ENCODE assay signal across 9 mouse cellular contexts in genomic region chr6:39542631-39543597, GRCm38 (mm10). TPM values are rescaled to one million over a fixed set of nuclear protein-coding genes. Genes with fewer than 3 reads are reported as not detected.
A peak's percentile ranks its signal among the peaks of the same experiment; 100 is the strongest.
DNase-seq lines count a peak whose midpoint lies in the region; ATAC-seq lines count a peak whose summit lies in the region.
"Had no signal": no experiment of that assay in that cellular context is flagged by ENCODE, and none has a peak within 500 bp of the region (broad histone marks: within the 10 kb centered on the region; RNA-seq: fewer than 3 reads in every experiment).

No protein-coding gene starts in this region.

- peak overlapping the region; percentile 33 for H3K4me2 ChIP-seq in stomach, embryonic 15.5 days

- intact Hi-C loops in left cerebral cortex, postnatal 36 days (cut with DNase I), result no loop called here

- H3K9ac ChIP-seq in stomach, embryonic 15.5 days, result no peak overlapping the region

- DNase-seq in 3134 (ENCODE audit: extremely low read depth, insufficient read length, low spot score), result peak; percentile 54
- DNase-seq in adrenal gland, adult 8-10 months, result peak; percentile 56
- DNase-seq in forelimb bud, embryonic 11.5 days (ENCODE audit: low read depth, low spot score), result peak; percentile 85
- DNase-seq in hindbrain, embryonic 10.5 days (ENCODE audit: low spot score), result peak; percentile 67
- peak; percentile 24 to 35 for DNase-seq in left cerebral cortex, postnatal 36 days (ENCODE audit: low spot score in 2 of 2)
- peak; percentile 85 for DNase-seq in mesoderm, embryonic 11.5 days (ENCODE audit: low read depth, low spot score)
- DNase-seq in spleen, postnatal 14 days (ENCODE audit: low spot score in 2 of 2), result no peak

- H3K36me3 ChIP-seq in hindbrain, embryonic 10.5 days, result peaks cover 8% of the 10 kb centered on the region; the same call in 1 of the 2 replicates
- no peaks in the 10 kb centered on the region for H3K36me3 ChIP-seq in stomach, embryonic 15.5 days

- H3K4me1 ChIP-seq in hindbrain, embryonic 10.5 days (replicated peaks), result peaks cover 88% of the 10 kb centered on the region
- peaks cover 38% of the 10 kb centered on the region for H3K4me1 ChIP-seq in stomach, embryonic 15.5 days

- ATAC-seq in stomach, embryonic 15.5 days (ENCODE audit: insufficient read depth, low FRiP score, low read depth), result peak; percentile 88

- peak overlapping the region; percentile 30 for H3K4me3 ChIP-seq in hindbrain, embryonic 10.5 days
- no peak overlapping the region for H3K4me3 ChIP-seq in stomach, embryonic 15.5 days (replicated peaks)

- no peaks in the 10 kb centered on the region for H3K9me3 ChIP-seq in hindbrain, embryonic 10.5 days
- no peaks in the 10 kb centered on the region for H3K9me3 ChIP-seq in stomach, embryonic 15.5 days

- 14% methylated on average over 15 of the region's 15 CpGs for WGBS in hindbrain, embryonic 10.5 days
- 16% methylated on average over 15 of the region's 15 CpGs for WGBS in stomach, embryonic 15.5 days

- no peaks in the 10 kb centered on the region for H3K27me3 ChIP-seq in hindbrain, embryonic 10.5 days (ENCODE audit: insufficient read depth, poor library complexity, severe bottlenecking)
- H3K27me3 ChIP-seq in stomach, embryonic 15.5 days (replicated peaks), result no peaks in the 10 kb centered on the region

- peak overlapping the region; percentile 88 for H3K27ac ChIP-seq in hindbrain, embryonic 10.5 days
- H3K27ac ChIP-seq in stomach, embryonic 15.5 days, result peak overlapping the region; percentile 67

RNA-seq across cellular contexts. Expression of gene Dennd2a, which starts 14.8 kb away (rescaled TPM):
- 10 to 100 TPM in 2 of 4 experiments, 1 to 10 TPM in 2; 7.3 to 14.8 (median 10.4) TPM for total RNA-seq in adrenal gland, adult 8-10 months (2022)
- polyA plus RNA-seq in hindbrain, embryonic 10.5 days (2016; fragmentation: Nextera tagmentation; extraction: Ambion mirVana), result 42.7 and 45.6 TPM in 2 replicates
- total RNA-seq in left cerebral cortex, postnatal 36 days (2021), result 10 to 100 TPM; 20.5 to 23.7 TPM
- polyA plus RNA-seq in stomach, embryonic 15.5 days (2015; fragmentation: Nextera tagmentation; extraction: Ambion mirVana), result 13.4 and 15.8 TPM in 2 replicates

RNA-seq across cellular contexts. Expression of gene Adck2, which starts 30.8 kb away (rescaled TPM):
- 10 to 100 TPM; 22.2 to 38.8 (median 34.5) TPM for total RNA-seq in adrenal gland, adult 8-10 months (2022)
- polyA plus RNA-seq in hindbrain, embryonic 10.5 days (2016; fragmentation: Nextera tagmentation; extraction: Ambion mirVana), result 29.3 and 30.8 TPM in 2 replicates
- total RNA-seq in left cerebral cortex, postnatal 36 days (2021), result 10 to 100 TPM; 28.5 to 31.7 TPM
- polyA plus RNA-seq in stomach, embryonic 15.5 days (2015; fragmentation: Nextera tagmentation; extraction: Ambion mirVana), result 26.5 and 32.6 TPM in 2 replicates

RNA-seq across cellular contexts. Expression of gene Gm42420, which starts 42.6 kb away (rescaled TPM):
- total RNA-seq in adrenal gland, adult 8-10 months (2022), result 1 to 10 TPM in 1 of 4 experiments, under 1 TPM in 2, not detected in 1; 0.62 to 1.3 (median 0.75) TPM
- polyA plus RNA-seq in hindbrain, embryonic 10.5 days (2016; fragmentation: Nextera tagmentation; extraction: Ambion mirVana), result 0.76 and 1.6 TPM in 2 replicates
- 1 to 10 TPM in 1 of 2 experiments, not detected in 1; 1.3 TPM for total RNA-seq in left cerebral cortex, postnatal 36 days (2021)
- 1.3 and 1.5 TPM in 2 replicates for polyA plus RNA-seq in stomach, embryonic 15.5 days (2015; fragmentation: Nextera tagmentation; extraction: Ambion mirVana)
- total RNA-seq: layer of hippocampus, adult 18-20 months had no signal

RNA-seq across cellular contexts. Expression of gene Ndufb2, which starts 49.5 kb away (rescaled TPM):
- 100 to 1,000 TPM; 161 to 197 (median 187) TPM for total RNA-seq in adrenal gland, adult 8-10 months (2022)
- polyA plus RNA-seq in hindbrain, embryonic 10.5 days (2016; fragmentation: Nextera tagmentation; extraction: Ambion mirVana), result 292 and 328 TPM in 2 replicates
- total RNA-seq in left cerebral cortex, postnatal 36 days (2021), result 100 to 1,000 TPM; 174 to 188 TPM
- polyA plus RNA-seq in stomach, embryonic 15.5 days (2015; fragmentation: Nextera tagmentation; extraction: Ambion mirVana), result 342 and 384 TPM in 2 replicates

Comparison
In these comparisons a context has a peak if more than half of its experiments do, and no peak if none do; other contexts are left out.
1. DNase-seq: peak in 3134 (single experiment), adrenal gland, adult 8-10 months (single experiment), forelimb bud, embryonic 11.5 days (single experiment), hindbrain, embryonic 10.5 days (single experiment), left cerebral cortex, postnatal 36 days (2 of 2) and mesoderm, embryonic 11.5 days (single experiment); none in spleen, postnatal 14 days (0 of 2).